Mouse (Mus musculus): ENCODE data around the gene Tubb3. TPM values are rescaled to one million over a fixed set of nuclear protein-coding genes. Genes with fewer than 3 reads are reported as not detected.
A peak's percentile ranks its signal among the peaks of the same experiment; 100 is the strongest.

The Tubb3 gene
- total and polyA plus RNA-seq, 3 experiments, result 1.8 to 3.1 (median 2.2) TPM

GRCm38 (mm10) chr8:123407612-123408011, 3.6 kb upstream of the Tubb3 start:
- no peaks in the 10 kb centered on the region for H3K9me3 ChIP-seq (replicated peaks; ENCODE audit: low read length)
- in situ Hi-C loops (cut with MboI; ENCODE audit: low pct_ligation_motif_present, low pct_unique_long_range_greater_than_20kb, low sequenced_read_pairs), result no loop called here
- no peak overlapping the region for H3K27ac ChIP-seq (ENCODE audit: insufficient read depth, low read depth)
- H3K4me3 ChIP-seq (replicated peaks in 1 of 3; ENCODE audit: low read depth in 2 of 3, low read length in 2 of 3, poor library complexity in 1 of 3), result no peak overlapping the region
- H3K79me2 ChIP-seq (replicated peaks; ENCODE audit: control insufficient read depth, extremely low read depth, insufficient read depth, poor library complexity, severe bottlenecking), result no peaks in the 10 kb centered on the region
- TF ChIP-seq MYC (IDR thresholded peaks at IDR 0.05; ENCODE audit: low read depth, low read length) (no peak), NELFE (IDR thresholded peaks at IDR 0.05; ENCODE audit: low read depth, low read length) (no peak), HCFC1 (IDR thresholded peaks at IDR 0.05; ENCODE audit: low read depth, low read length) (no peak), CTCF (conservative IDR thresholded peaks at IDR 0.05 in 1 of 2, IDR thresholded peaks at IDR 0.05 in 1 of 2; ENCODE audit: low read depth in 2 of 2, low read length in 2 of 2) (no peak), USF2 (conservative IDR thresholded peaks at IDR 0.05; ENCODE audit: low read depth, low read length) (no peak), IRF4 (IDR thresholded peaks at IDR 0.05; ENCODE audit: low read depth, low read length) (no peak), JUND (conservative IDR thresholded peaks at IDR 0.05; ENCODE audit: low read depth, low read length) (no peak), MAFK (IDR thresholded peaks at IDR 0.05; ENCODE audit: insufficient replicate concordance, low read length) (no peak), KAT2A (IDR thresholded peaks at IDR 0.05; ENCODE audit: insufficient replicate concordance, low read length) (no peak), MEF2A (IDR thresholded peaks at IDR 0.05; ENCODE audit: borderline replicate concordance, low read depth, low read length) (no peak), CHD2 (IDR thresholded peaks at IDR 0.05; ENCODE audit: low read length) (no peak), ZC3H11A (IDR thresholded peaks at IDR 0.05; ENCODE audit: low read depth, low read length) (no peak), CHD1 (IDR thresholded peaks at IDR 0.05; ENCODE audit: low read depth, low read length) (no peak), MXI1 (IDR thresholded peaks at IDR 0.05; ENCODE audit: low read depth, low read length) (no peak), POLR2AphosphoS2 (IDR thresholded peaks at IDR 0.05; ENCODE audit: low read depth, low read length) (no peak), RAD21 (IDR thresholded peaks at IDR 0.05; ENCODE audit: low read depth, low read length) (no peak), ZNF384 (IDR thresholded peaks at IDR 0.05; ENCODE audit: low read depth, low read length) (no peak), ZKSCAN1 (IDR thresholded peaks at IDR 0.05; ENCODE audit: borderline replicate concordance, low read depth, low read length) (no peak)
- H3K4me2 ChIP-seq (ENCODE audit: insufficient read depth, low read depth, poor library complexity, severe bottlenecking), result no peak overlapping the region
- dilution Hi-C loops (cut with MboI; ENCODE audit: extremely low pct_ligation_motif_present, extremely low pct_unique_long_range_greater_than_20kb, low sequenced_read_pairs), result no loop called here
- peaks cover 41% of the 10 kb centered on the region for H3K27me3 ChIP-seq (replicated peaks)
- H3K36me3 ChIP-seq (replicated peaks in 1 of 2; ENCODE audit: control insufficient read depth in 1 of 2, insufficient read depth in 1 of 2, low read length in 1 of 2), result peaks cover 8 to 16% of the 10 kb centered on the region in 2 experiments
- peaks cover 33 to 58% of the 10 kb centered on the region in 2 experiments for H3K4me1 ChIP-seq (ENCODE audit: control insufficient read depth in 1 of 2, insufficient read depth in 2 of 2)
- no peak overlapping the region for H3K9ac ChIP-seq (ENCODE audit: insufficient read depth, low read depth)
- no peak for DNase-seq (ENCODE audit: extremely low read depth)

GRCm38 (mm10) chr8:123408586-123409544, 2.4 kb upstream of the Tubb3 start:
- no peak for TF ChIP-seq JUN (IDR thresholded peaks at IDR 0.05; ENCODE audit: insufficient read depth, low read depth, low read length)
- peak; percentile 76 for TF ChIP-seq ZNF384 (IDR thresholded peaks at IDR 0.05; ENCODE audit: low read depth, low read length)
- no peak overlapping the region for H3K4me3 ChIP-seq (replicated peaks in 1 of 3; ENCODE audit: low read depth in 2 of 3, low read length in 2 of 3, poor library complexity in 1 of 3)
- DNase-seq (ENCODE audit: extremely low read depth), result no peak
- peaks cover 0 to 6% of the 10 kb centered on the region in 2 experiments for H3K36me3 ChIP-seq (replicated peaks in 1 of 2; ENCODE audit: control insufficient read depth in 1 of 2, insufficient read depth in 1 of 2, low read length in 1 of 2)
- H3K27ac ChIP-seq (ENCODE audit: insufficient read depth, low read depth), result no peak overlapping the region
- H3K79me2 ChIP-seq (replicated peaks; ENCODE audit: control insufficient read depth, extremely low read depth, insufficient read depth, poor library complexity, severe bottlenecking), result no peaks in the 10 kb centered on the region
- H3K9me3 ChIP-seq (replicated peaks; ENCODE audit: low read length), result no peaks in the 10 kb centered on the region
- H3K9ac ChIP-seq (ENCODE audit: insufficient read depth, low read depth), result no peak overlapping the region
- H3K27me3 ChIP-seq (replicated peaks), result peaks cover 41% of the 10 kb centered on the region
- H3K4me1 ChIP-seq (ENCODE audit: control insufficient read depth in 1 of 2, insufficient read depth in 2 of 2), result peaks cover 36 to 70% of the 10 kb centered on the region in 2 experiments
- dilution Hi-C loops (cut with MboI; ENCODE audit: extremely low pct_ligation_motif_present, extremely low pct_unique_long_range_greater_than_20kb, low sequenced_read_pairs) (no loop called here), in situ Hi-C loops (cut with MboI; ENCODE audit: low pct_ligation_motif_present, low pct_unique_long_range_greater_than_20kb, low sequenced_read_pairs) (no loop called here)
- no peak overlapping the region; the same call in 1 of the 2 replicates for H3K4me2 ChIP-seq (ENCODE audit: insufficient read depth, low read depth, poor library complexity, severe bottlenecking)
